Mouse (Mus musculus) midbrain, embryonic 14.5 days (tissue): ENCODE results near the gene Maco1. TPM values are rescaled to one million over a fixed set of nuclear protein-coding genes. Genes with fewer than 3 reads are reported as not detected.

Experiments
- ATAC-seq: fragments of 200-750 bp; cut with Nextera tagmentation; 2 replicates; pipeline ENCODE4 v1.8.0; 2017; ENCODE audit warnings: moderate number of reproducible peaks, moderate library complexity; ENCODE audit not compliant: low FRiP score, low TSS enrichment
- DNase-seq: peaks from one replicate; pipeline ENCODE4 v3.0.0-alpha.2; 2015
- H3K27ac ChIP-seq: fragments of 300-500 bp; sonication (generic); replicated peaks from 2 replicates; pipeline ENCODE4 v1.5.1; 2014; ENCODE audit warnings: mild to moderate bottlenecking, low read depth, low read length, moderate library complexity
- H3K27me3 ChIP-seq: fragments of 300-500 bp; sonication (generic); 2 replicates; pipeline ENCODE4 v1.6.1; 2014; ENCODE audit warnings: low read length, control low read depth, mixed read lengths; ENCODE audit not compliant: control insufficient read depth, insufficient read depth
- H3K36me3 ChIP-seq: fragments of 300-500 bp; sonication (generic); 2 replicates; pipeline ENCODE4 v1.6.1; 2014; ENCODE audit warnings: low read length, control low read depth; ENCODE audit not compliant: control insufficient read depth, insufficient read depth
- H3K4me1 ChIP-seq: fragments of 300-500 bp; sonication (generic); 2 replicates; pipeline ENCODE4 v1.6.1; 2014; ENCODE audit warnings: mild to moderate bottlenecking, antibody characterized with exemption, low read length, control low read depth; ENCODE audit not compliant: control insufficient read depth, insufficient read depth
- H3K4me2 ChIP-seq: fragments of 300-500 bp; sonication (generic); 2 replicates; pipeline ENCODE4 v1.6.1; 2014; ENCODE audit warnings: mild to moderate bottlenecking, low read length, moderate library complexity
- H3K4me3 ChIP-seq: fragments of 300-500 bp; sonication (generic); replicated peaks from 2 replicates; pipeline ENCODE4 v1.5.1; 2014; ENCODE audit warnings: low read depth, low read length
- H3K9ac ChIP-seq: fragments of 300-500 bp; sonication (generic); replicated peaks from 2 replicates; pipeline ENCODE4 v1.6.1; 2014; ENCODE audit warnings: mild to moderate bottlenecking, low read length, moderate library complexity
- H3K9me3 ChIP-seq: fragments of 300-500 bp; sonication (generic); 2 replicates; pipeline ENCODE4 v1.6.1; 2016; ENCODE audit warnings: low read length, control low read depth, mixed read lengths; ENCODE audit not compliant: control insufficient read depth
- WGBS: fragments of 180-500 bp; shearing (Covaris S2); extraction: QIAGEN DNeasy Blood & Tissue Kit; methylation state at CpG from one replicate; pipeline ENCODE4 v1.1.7; 2014; 5-methylcytosine and 5-hydroxymethylcytosine counted together
- polyA plus RNA-seq: library from polyadenylated mRNA; unstranded; fragments of >200 nt; fragmentation: Nextera tagmentation; extraction: Ambion mirVana; gene quantifications from 2 replicates; pipeline ENCODE4 v1.2.1, GENCODE M21; 2014

Maco1 gene
- polyA plus RNA-seq, 1 experiment from 2014 or later = 100 TPM

DNA sequence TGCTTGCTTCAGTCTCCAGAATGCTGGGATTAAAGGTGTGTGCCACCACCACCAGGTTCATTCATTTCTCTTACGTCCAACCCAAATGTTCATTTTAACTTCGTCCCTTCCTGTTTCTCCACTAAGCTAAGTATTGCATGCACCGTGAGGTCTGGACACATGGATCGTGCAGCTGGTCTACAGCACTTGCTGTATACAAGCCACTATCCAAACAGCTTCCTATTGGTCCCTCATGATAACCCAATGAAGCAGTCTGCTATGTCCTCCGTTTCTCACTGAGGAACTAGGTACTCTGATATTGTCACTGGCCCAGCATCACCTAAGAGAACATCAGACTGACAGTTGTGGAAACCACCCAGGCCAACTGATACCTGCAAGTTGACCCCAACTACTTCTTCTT, 12.6 kb upstream of the Maco1 start:
- H3K27ac ChIP-seq = no peak overlapping the region
- no peak for DNase-seq
- WGBS = 96% methylated on average over 5 of the region's 5 CpGs
- peaks cover 13% of the 10 kb centered on the region; the same call in 1 of the 2 replicates for H3K27me3 ChIP-seq
- no peak overlapping the region for H3K9ac ChIP-seq
- no peak for ATAC-seq
- H3K36me3 ChIP-seq = no peaks in the 10 kb centered on the region
- no peaks in the 10 kb centered on the region for H3K9me3 ChIP-seq
- H3K4me3 ChIP-seq = no peak overlapping the region
- H3K4me1 ChIP-seq = no peaks in the 10 kb centered on the region
- no peak overlapping the region for H3K4me2 ChIP-seq

DNA sequence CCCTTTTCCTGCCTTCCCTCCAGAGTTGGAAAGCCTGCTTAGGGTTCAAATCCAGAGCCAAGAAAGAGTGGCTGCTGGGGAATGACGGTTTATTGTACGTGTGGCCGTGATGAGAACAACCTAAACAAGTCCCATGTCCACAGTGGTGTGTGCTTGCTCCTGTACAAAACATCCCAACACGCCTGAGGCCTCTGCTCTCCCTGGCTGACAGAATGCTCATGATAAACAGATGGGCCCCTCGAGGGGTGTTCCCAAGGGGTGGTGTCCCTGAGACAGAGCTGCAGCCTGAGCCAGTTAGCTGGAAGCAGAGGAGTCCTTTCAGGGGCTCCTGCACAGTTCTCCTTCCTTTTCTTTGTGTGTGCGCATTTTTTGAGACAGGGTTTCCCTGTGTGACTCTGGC, 12.2 kb upstream of the Maco1 start:
- H3K4me2 ChIP-seq = no peak overlapping the region
- no peaks in the 10 kb centered on the region for H3K4me1 ChIP-seq
- no peak overlapping the region for H3K27ac ChIP-seq
- no peak overlapping the region for H3K9ac ChIP-seq
- H3K9me3 ChIP-seq = no peaks in the 10 kb centered on the region
- WGBS = 81% methylated on average over 6 of the region's 6 CpGs
- H3K4me3 ChIP-seq = no peak overlapping the region
- ATAC-seq (no peak), DNase-seq (no peak)
- no peaks in the 10 kb centered on the region for H3K36me3 ChIP-seq
- H3K27me3 ChIP-seq = peaks cover 13% of the 10 kb centered on the region; the same call in 1 of the 2 replicates

DNA sequence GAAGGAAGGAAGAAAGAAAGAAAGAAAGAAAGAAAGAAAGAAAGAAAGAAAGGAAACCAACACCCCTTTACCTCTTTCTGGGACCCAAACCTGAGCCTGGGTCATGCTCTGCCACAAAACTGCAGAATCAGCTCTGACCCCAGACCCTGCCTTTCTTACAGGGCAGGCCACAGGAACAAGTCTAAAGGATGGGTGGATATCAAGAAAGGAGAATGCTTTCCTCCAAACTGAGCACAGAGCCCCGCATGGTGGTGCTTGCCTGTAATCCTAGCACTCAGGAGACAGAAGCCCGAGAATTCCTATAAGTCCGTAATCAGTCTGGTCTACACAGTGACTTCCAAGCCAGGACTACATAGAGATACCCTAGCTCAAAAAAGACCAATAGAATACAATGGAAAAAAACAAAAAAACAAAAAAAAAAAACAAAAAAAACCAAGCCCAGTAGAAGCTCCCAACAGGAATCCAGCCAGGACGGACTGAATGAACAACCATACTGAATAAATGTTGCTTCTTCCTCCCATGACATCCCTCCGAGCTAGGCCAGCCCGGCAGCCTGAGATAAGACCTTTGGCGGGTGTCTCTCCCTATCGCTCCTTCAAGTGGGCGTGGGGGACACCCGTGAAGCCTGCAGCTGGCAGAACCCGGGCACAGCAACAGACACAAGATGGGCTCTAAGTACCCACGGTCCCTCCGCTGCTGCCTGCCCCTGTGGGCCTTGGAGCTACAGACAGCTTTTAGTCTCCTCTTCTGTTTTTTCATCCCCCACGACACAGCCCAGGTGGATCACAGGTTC, 11.0 kb upstream of the Maco1 start, which contains the start of gene Rhd:
Gene Rhd, plus strand, starts transcription at position 600 of the 793 bp plus-strand sequence.
- ATAC-seq = no peak
- H3K4me2 ChIP-seq = no peak within 1 kb of the TSS

DNA sequence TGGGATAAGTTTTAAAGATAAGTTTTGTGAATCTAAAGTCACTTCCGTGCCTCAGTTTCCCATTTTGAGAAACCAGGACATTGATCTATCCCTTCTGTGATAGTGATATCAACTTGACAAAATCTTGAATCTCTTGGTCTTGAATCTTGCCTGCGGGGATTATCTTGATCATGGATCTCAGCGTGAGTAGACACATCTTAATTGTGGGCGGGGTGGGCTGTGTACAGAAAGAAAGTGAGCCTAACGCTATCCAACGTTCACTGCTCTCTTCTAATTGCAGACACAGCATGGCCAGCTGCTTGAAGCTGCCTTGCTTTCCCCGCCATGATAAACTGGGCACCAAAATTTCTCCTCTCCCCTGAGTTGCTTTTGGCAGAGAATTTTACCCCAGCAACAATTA, 9.9 kb upstream of the Maco1 start:
- no peaks in the 10 kb centered on the region for H3K4me1 ChIP-seq
- no peaks in the 10 kb centered on the region for H3K36me3 ChIP-seq
- no peak for DNase-seq
- H3K27ac ChIP-seq = no peak overlapping the region
- H3K9me3 ChIP-seq = no peaks in the 10 kb centered on the region
- H3K4me3 ChIP-seq = no peak overlapping the region
- 81% methylated on average over 7 of the region's 7 CpGs for WGBS
- no peak for ATAC-seq
- H3K9ac ChIP-seq = no peak overlapping the region
- H3K4me2 ChIP-seq = no peak overlapping the region
- no peaks in the 10 kb centered on the region for H3K27me3 ChIP-seq

More for the DNA sequence above, 11.0 kb upstream of the Maco1 start, which contains the start of gene Rhd:
- Histone ChIP-seq H3K27ac (no peak within 1 kb of the TSS), H3K4me1 (no peaks in the 10 kb centered on the region), H3K36me3 (no peaks in the 10 kb centered on the region), H3K9me3 (no peaks in the 10 kb centered on the region), H3K4me3 (no peak within 1 kb of the TSS), H3K9ac (no peak within 1 kb of the TSS), H3K27me3 (peaks cover 3% of the 10 kb centered on the region; the same call in 1 of the 2 replicates)
- no peak for DNase-seq
- WGBS = 75% methylated on average over 14 of the region's 14 CpGs

DNA sequence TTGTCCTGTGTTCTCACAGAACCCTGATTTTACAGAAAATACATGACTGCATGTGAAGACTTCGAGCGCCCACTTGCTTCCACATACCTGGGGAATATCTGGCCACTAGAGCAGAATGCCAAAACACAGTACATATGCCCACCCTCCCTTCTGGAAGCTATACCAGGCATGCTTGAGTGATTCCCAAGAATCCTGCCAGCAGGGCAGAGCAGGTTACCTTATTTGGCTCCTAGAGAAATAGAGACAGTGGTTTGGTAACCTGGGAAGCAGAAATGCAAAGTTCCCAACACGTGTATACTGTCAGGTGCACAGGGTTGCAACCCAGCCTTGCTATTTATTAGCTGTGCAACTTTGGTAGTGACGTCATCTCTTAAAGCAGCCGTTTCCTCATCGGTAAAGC, 8.7 kb upstream of the Maco1 start:
- no peak for ATAC-seq
- Histone ChIP-seq H3K27me3 (no peaks in the 10 kb centered on the region), H3K9ac (no peak overlapping the region), H3K9me3 (no peaks in the 10 kb centered on the region), H3K4me3 (no peak overlapping the region), H3K4me1 (no peaks in the 10 kb centered on the region), H3K27ac (no peak overlapping the region), H3K36me3 (no peaks in the 10 kb centered on the region), H3K4me2 (no peak overlapping the region)
- 91% methylated on average over 6 of the region's 6 CpGs for WGBS
- no peak for DNase-seq

DNA sequence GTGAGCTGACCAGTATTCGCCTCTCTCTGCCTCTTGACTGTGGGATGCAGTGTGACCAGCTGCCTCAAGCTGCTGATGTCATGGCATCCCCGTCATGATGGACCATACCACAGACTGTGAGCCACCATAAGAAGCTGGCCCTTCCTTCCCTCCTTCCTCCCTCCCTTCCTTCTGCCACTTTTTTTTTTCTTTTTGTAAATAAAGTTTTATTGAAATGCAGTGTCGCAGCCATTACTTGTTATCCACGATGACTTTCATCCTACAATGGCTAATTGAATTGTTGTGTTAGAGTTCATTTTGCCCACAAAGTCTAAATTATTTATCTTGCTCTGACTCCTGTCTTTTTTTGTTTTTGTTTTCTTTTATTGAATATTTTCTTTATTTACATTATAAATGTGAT, 5.3 kb upstream of the Maco1 start:
- Histone ChIP-seq H3K36me3 (no peaks in the 10 kb centered on the region), H3K9me3 (no peaks in the 10 kb centered on the region), H3K4me2 (no peak overlapping the region), H3K27ac (no peak overlapping the region), H3K27me3 (peaks cover 10% of the 10 kb centered on the region), H3K4me1 (no peaks in the 10 kb centered on the region), H3K4me3 (no peak overlapping the region), H3K9ac (no peak overlapping the region)
- 85% methylated on average over 4 of the region's 4 CpGs for WGBS
- ATAC-seq (no peak), DNase-seq (no peak)

DNA sequence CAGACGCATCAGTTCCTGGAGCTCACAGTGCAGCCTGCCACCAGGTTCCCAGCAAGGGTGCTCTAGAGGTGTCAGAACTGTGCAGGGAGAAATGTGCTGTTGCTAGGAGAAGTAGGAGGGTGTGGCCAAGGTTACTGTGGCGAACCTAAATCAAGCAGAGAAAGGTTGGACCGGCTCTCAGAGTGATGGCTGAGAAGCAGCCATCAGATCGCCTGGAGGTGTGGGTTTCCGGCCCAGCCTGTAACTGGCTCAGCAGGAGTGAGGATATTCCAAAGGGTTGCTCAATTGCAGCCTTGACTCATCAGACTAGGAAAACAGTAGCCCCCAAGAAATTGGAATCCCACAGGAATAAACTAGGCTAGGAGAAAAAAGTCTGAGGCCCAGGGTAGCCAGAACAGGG, 3.4 kb upstream of the Maco1 start:
- no peak overlapping the region for H3K9ac ChIP-seq
- no peak overlapping the region for H3K27ac ChIP-seq
- H3K9me3 ChIP-seq = no peaks in the 10 kb centered on the region
- DNase-seq (no peak), ATAC-seq (no peak)
- no peaks in the 10 kb centered on the region for H3K36me3 ChIP-seq
- H3K27me3 ChIP-seq = peaks cover 10% of the 10 kb centered on the region
- no peak overlapping the region for H3K4me3 ChIP-seq
- WGBS = 34% methylated on average over 5 of the region's 5 CpGs
- H3K4me2 ChIP-seq = no peak overlapping the region
- H3K4me1 ChIP-seq = peaks cover 4% of the 10 kb centered on the region

DNA sequence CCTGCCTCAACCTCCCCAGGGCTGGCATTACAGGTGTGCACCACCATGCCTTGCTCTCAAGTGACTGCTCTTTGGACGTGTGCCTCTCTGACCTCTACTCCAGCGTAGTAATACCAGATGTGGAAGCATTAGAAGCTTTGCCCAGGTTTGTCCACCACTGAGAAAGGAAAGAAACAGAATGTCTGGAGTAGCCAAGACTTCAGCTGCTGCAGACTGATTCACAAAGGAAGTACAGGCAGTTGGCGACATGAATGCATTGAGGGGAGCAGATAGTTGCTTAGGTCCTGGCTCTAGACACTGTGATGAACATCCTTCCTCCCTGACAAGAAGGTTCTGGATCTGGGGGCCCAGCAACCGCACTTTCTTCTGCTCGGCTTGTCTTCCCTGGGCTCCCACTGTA, 2.9 kb upstream of the Maco1 start:
- Histone ChIP-seq H3K27me3 (peaks cover 10% of the 10 kb centered on the region), H3K27ac (no peak overlapping the region), H3K9ac (no peak overlapping the region), H3K4me2 (no peak overlapping the region), H3K9me3 (no peaks in the 10 kb centered on the region), H3K36me3 (no peaks in the 10 kb centered on the region), H3K4me1 (peaks cover 8% of the 10 kb centered on the region), H3K4me3 (no peak overlapping the region)
- ATAC-seq = no peak
- DNase-seq = no peak
- 70% methylated on average over 5 of the region's 5 CpGs for WGBS

DNA sequence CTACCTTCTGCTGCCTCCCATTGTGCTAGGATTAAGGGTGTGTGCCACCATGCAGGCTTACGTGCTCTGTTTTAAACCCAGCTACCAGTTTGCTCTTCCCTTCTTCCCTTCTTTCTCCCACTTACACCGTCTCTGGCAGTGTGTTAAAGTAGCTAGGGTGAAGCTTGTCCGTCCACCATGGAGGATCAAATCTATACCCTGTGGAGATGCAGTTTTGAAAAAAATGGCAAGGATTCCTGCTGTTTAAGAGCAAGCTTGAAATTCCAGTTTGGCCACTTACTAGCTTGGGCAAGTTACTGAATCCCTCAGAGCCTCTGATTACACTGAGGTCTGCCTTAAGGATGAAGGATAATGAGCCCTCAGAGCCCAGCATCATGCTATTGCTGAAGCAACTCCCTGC, 2.2 kb upstream of the Maco1 start:
- Histone ChIP-seq H3K4me2 (no peak overlapping the region), H3K4me1 (peaks cover 15% of the 10 kb centered on the region), H3K27ac (no peak overlapping the region), H3K9ac (no peak overlapping the region), H3K27me3 (peaks cover 10% of the 10 kb centered on the region), H3K9me3 (no peaks in the 10 kb centered on the region), H3K36me3 (no peaks in the 10 kb centered on the region), H3K4me3 (no peak overlapping the region)
- 44% methylated on average over 3 of the region's 3 CpGs for WGBS
- ATAC-seq (no peak), DNase-seq (no peak)
